Mouse (Mus musculus): Measurements from ENCODE around the gene Qtrt1. TPM values are rescaled to one million over a fixed set of nuclear protein-coding genes. Genes with fewer than 3 reads are reported as not detected.

Qtrt1 gene
- polyA plus RNA-seq, 1 experiment from 2014 or later = 57.0 TPM

DNA sequence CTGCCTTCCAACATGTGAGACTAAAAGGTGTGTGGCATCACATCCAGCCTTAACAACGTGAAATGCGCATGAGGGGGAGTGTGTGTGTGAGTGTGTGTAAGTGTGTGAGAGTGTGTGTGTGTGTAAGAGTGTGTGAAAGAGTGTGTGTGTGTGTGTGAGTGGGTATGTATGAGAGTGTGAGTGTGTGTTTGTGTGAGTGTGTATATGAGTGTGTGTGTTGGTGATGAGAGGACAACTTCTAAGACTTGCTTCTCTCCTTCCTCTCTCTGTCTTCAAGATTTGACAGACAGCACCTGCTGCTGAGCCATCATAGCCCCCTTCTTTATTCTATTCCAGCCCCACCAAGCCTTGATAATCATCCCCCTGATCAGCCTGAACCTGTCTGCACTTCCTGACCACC lies 28.3 kb downstream of the Qtrt1 start:
- WGBS = 97% methylated on average over 2 of the region's 2 CpGs
- H3K27ac ChIP-seq = no peak overlapping the region

DNA sequence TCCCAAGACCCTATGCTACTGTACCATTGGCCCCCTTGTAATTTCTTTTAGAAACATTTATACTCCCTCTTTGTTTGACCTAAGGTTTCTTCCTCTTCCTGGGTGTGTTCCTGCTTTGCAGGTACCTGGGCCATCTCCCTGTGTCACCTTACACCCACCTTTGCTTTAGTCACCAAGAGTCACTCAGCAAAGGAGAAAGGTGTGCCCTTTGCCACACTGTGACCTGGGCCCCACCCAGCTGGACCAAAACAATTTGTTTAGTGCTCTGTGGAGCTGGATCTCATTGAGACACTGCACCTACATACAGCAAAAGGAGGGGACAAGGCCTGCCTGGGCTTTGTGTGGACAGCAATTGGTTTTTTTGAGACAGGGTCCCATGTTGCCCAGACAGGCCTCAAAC lies 28.8 kb downstream of the Qtrt1 start:
- no peak for ATAC-seq
- Histone ChIP-seq H3K36me3 (no peaks in the 10 kb centered on the region), H3K4me3 (replicated peaks) (no peak overlapping the region), H3K27me3 (replicated peaks) (no peaks in the 10 kb centered on the region), H3K9ac (no peak overlapping the region), H3K4me1 (replicated peaks) (peaks cover 20% of the 10 kb centered on the region), H3K9me3 (no peaks in the 10 kb centered on the region), H3K4me2 (replicated peaks) (no peak overlapping the region), H3K27ac (no peak overlapping the region)

More for the DNA sequence above, 28.3 kb downstream of the Qtrt1 start:
- Histone ChIP-seq H3K4me3 (replicated peaks) (no peak overlapping the region), H3K9me3 (no peaks in the 10 kb centered on the region), H3K27me3 (replicated peaks) (no peaks in the 10 kb centered on the region), H3K36me3 (no peaks in the 10 kb centered on the region), H3K4me2 (replicated peaks) (no peak overlapping the region), H3K9ac (no peak overlapping the region), H3K4me1 (replicated peaks) (peaks cover 20% of the 10 kb centered on the region)
- ATAC-seq = no peak

DNA sequence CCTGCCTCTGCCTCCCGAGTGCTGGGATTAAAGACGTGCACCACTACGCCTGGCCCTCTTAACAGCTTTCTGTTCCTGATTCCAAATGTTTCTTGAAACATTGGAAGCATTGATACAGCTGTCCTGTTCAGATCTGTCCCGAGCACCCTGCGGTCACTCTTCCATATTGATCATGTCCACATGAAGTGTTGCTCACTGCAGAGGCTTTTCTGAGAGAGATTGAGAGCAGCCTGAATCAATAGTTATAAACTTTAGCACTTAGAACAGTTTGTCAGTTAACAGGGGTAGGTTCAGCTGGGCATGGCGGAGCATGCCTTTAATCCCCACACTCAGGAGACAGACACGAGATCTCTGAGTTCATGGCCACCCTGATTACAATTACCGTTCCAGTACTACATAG lies 32.2 kb downstream of the Qtrt1 start:
- no peak overlapping the region for H3K9ac ChIP-seq
- no peaks in the 10 kb centered on the region for H3K27me3 ChIP-seq (replicated peaks)
- H3K4me2 ChIP-seq (replicated peaks) = no peak overlapping the region
- H3K27ac ChIP-seq = no peak overlapping the region
- H3K36me3 ChIP-seq = no peaks in the 10 kb centered on the region
- 0 out of 2 replicates have a peak, but pooled peaks cover 6% of the 10 kb centered on the region for H3K4me1 ChIP-seq (replicated peaks)
- no peak for ATAC-seq
- no peak overlapping the region for H3K4me3 ChIP-seq (replicated peaks)
- 92% methylated on average over 8 of the region's 8 CpGs for WGBS
- H3K9me3 ChIP-seq = no peaks in the 10 kb centered on the region

DNA sequence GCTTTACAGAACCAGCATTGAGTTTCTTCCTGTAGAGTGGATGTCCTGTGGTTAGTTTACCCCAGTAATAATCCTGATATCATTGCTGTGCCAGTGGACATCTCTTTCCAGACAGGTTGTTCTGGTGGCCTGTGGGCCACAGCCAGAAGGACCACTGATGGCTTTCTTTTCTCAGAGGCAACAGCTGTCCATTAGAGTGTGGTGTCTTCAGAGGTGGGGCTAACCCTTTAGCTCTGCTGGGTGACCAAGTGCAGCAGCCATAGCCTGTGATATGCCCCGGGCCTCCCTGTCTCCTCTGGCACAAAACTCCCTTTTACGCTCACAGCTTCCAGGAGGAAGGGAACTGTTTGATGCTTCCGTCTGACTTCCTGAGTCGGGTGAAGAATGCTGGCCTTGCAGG lies 32.9 kb downstream of the Qtrt1 start:
- H3K4me1 ChIP-seq (replicated peaks) = peaks cover 7% of the 10 kb centered on the region; the same call in 1 of the 2 replicates
- 87% methylated on average over 4 of the region's 4 CpGs for WGBS
- H3K4me3 ChIP-seq (replicated peaks) = no peak overlapping the region
- H3K27me3 ChIP-seq (replicated peaks) = no peaks in the 10 kb centered on the region
- ATAC-seq = no peak
- no peak overlapping the region for H3K4me2 ChIP-seq (replicated peaks)
- no peak overlapping the region for H3K27ac ChIP-seq
- no peaks in the 10 kb centered on the region for H3K36me3 ChIP-seq
- H3K9ac ChIP-seq = no peak overlapping the region
- no peaks in the 10 kb centered on the region for H3K9me3 ChIP-seq

DNA sequence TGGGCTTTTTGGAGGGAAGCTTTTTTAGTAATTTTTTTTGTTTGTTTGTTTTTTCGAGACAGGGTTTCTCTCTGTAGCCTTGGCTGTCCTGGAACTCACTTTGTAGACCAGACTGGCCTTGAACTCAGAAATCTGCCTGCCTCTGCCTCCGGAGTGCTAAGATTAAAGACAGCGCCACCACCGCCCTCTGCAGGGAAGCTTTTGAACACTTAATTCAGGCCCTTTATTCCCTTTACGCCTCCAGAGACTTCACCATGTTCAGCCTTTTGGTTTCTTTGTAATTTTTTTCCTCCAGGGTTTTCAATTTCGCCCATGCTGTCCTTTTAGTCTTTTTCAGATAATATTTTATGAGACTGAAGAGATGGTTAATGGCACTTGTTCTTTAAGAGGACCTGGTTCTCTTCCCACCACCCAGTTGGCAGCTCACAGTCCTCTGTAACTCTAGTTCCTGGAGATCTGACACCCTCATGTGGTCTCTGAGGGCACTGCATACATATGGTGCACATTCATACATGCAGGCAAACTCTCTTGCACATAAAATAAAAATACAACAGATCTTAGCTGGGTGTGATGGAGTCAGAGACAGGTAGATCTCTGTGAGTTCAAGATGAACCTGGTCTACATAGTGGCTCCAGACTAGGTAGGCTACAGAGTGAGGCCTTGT lies 33.6 kb downstream of the Qtrt1 start:
- 94% methylated on average over 6 of the region's 6 CpGs for whole genome bisulfite sequencing
- H3K4me3 ChIP-seq (replicated peaks) = no peak overlapping the region
- H3K27me3 ChIP-seq (replicated peaks) = no peaks in the 10 kb centered on the region
- H3K9ac ChIP-seq = no peak overlapping the region
- H3K27ac ChIP-seq = no peak overlapping the region
- ATAC-seq = no peak
- no peak overlapping the region for H3K4me2 ChIP-seq (replicated peaks)
- no peaks in the 10 kb centered on the region for H3K36me3 ChIP-seq
- peaks cover 11% of the 10 kb centered on the region; the same call in 1 of the 2 replicates for H3K4me1 ChIP-seq (replicated peaks)
- H3K9me3 ChIP-seq = no peaks in the 10 kb centered on the region

DNA sequence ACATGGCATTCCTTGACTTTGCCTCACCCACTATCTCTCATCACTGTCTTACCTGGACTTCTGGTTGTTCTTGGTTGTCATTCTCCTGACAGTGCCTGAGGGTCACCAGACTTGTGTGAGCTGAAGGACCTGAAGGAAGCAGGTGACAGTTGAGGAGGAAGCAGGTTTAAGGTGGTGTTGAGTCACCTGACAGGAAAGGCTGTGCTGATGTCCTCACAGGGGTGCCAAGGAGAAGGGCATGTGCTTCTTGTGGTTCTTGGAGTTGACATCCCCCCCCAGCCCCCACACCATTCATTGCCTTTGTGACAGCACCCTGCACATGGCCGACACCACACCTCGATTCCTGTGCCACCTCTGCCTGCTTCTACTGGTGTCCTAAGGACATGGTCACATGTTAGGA lies 36.1 kb downstream of the Qtrt1 start:
- no peak overlapping the region for H3K4me3 ChIP-seq (replicated peaks)
- H3K9me3 ChIP-seq = no peaks in the 10 kb centered on the region
- H3K27me3 ChIP-seq (replicated peaks) = no peaks in the 10 kb centered on the region
- no peaks in the 10 kb centered on the region for H3K36me3 ChIP-seq
- no peak overlapping the region for H3K9ac ChIP-seq
- H3K27ac ChIP-seq = no peak overlapping the region
- ATAC-seq = no peak
- no peak overlapping the region for H3K4me2 ChIP-seq (replicated peaks)
- H3K4me1 ChIP-seq (replicated peaks) = peaks cover 21% of the 10 kb centered on the region
- 85% methylated on average over 2 of the region's 2 CpGs for WGBS

DNA sequence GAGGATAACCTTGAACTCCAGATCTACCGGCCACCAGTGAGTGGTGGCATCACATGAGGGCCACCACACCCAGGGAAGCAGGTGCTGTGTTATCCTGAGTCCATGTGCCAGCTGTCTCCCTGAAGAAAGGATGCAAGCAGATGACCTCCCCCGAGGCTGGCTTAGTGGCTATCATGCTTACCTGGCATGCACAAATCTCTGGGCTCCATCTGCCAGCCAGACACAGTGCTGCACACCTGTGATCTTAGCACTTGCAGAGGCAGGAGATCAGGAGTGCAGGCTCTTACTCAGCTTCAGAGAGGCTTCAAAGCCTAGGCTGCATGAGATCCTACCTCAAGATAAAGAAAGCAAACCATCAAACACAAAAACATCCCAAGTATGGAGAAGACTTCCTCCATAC lies 38.1 kb downstream of the Qtrt1 start:
- Histone ChIP-seq H3K9me3 (no peaks in the 10 kb centered on the region), H3K27me3 (replicated peaks) (no peaks in the 10 kb centered on the region), H3K4me2 (replicated peaks) (no peak overlapping the region), H3K4me3 (replicated peaks) (no peak overlapping the region), H3K4me1 (replicated peaks) (peaks cover 21% of the 10 kb centered on the region), H3K9ac (no peak overlapping the region), H3K36me3 (no peaks in the 10 kb centered on the region), H3K27ac (no peak overlapping the region)
- WGBS = 57% methylated on average over 2 of the region's 2 CpGs
- ATAC-seq = no peak

DNA sequence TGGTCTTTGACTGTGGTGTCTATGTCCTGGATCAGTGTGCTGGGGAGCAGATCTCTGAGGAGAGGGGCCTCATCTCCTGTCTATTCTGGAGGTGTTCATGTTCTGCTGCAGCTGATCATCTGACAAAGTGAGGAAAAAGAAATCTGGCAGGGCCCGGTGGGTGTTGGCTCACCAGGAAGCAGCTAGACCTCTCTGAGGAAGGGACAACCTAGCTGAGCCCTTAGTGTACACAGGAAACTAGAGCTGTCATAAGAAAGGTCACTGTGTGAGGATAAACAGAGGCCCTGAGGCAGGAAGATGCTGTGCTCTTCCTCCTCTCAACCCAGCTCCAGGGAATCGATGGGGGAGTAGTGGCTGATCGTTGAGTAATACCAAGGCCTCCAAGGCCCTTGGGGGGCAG lies 38.6 kb downstream of the Qtrt1 start:
- Histone ChIP-seq H3K9me3 (no peaks in the 10 kb centered on the region), H3K27ac (no peak overlapping the region), H3K4me2 (replicated peaks) (no peak overlapping the region), H3K27me3 (replicated peaks) (no peaks in the 10 kb centered on the region), H3K9ac (no peak overlapping the region), H3K36me3 (no peaks in the 10 kb centered on the region), H3K4me1 (replicated peaks) (peaks cover 24% of the 10 kb centered on the region), H3K4me3 (replicated peaks) (no peak overlapping the region)
- WGBS = 38% methylated on average over 3 of the region's 3 CpGs
- ATAC-seq = no peak

DNA sequence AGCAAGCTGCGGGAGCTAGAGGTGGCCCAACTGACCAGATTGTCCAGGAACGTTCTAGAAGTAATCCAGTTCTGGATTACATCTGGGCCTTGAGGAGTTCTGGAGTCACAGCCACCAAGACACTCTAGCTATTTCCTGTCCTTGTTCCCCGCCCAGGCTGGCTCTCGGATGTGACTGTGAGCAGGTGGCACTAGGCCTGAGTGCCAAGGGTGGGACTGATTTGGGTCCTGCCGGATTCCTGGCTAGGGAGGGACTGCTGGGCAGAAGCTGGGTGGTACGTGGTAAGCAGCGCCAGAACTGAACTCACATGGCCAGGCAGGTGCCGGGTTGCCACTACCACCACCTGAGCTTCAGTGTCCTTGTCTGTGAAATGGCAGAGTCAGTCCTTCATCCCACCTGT lies 39.8 kb downstream of the Qtrt1 start:
- H3K27me3 ChIP-seq (replicated peaks) = no peaks in the 10 kb centered on the region
- ATAC-seq = no peak
- no peak overlapping the region for H3K27ac ChIP-seq
- no peaks in the 10 kb centered on the region for H3K36me3 ChIP-seq
- no peak overlapping the region for H3K4me3 ChIP-seq (replicated peaks)
- no peak overlapping the region for H3K9ac ChIP-seq
- no peak overlapping the region for H3K4me2 ChIP-seq (replicated peaks)
- H3K4me1 ChIP-seq (replicated peaks) = peaks cover 24% of the 10 kb centered on the region
- 86% methylated on average over 8 of the region's 8 CpGs for WGBS
- no peaks in the 10 kb centered on the region for H3K9me3 ChIP-seq

DNA sequence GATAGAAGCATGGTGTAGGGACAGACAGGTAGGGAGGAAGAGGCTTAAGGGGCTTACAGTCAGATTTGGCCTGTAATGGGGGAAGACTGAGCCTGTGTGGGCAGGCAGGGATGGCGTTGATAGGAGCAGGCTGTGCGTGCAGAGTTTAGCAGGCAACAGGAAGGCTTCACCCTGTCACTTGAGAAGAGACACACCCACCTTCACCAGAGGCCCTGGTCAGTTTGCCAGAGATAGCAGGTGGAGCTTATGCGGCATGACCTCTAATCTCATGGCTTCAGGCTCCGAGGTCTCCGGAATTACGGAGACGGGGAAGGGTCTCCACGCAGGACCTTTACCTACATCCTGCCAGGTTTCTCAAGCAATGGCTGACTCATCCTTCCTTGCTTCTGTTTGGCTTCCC lies 40.2 kb downstream of the Qtrt1 start:
- Histone ChIP-seq H3K4me3 (replicated peaks) (no peak overlapping the region), H3K4me2 (replicated peaks) (no peak overlapping the region), H3K4me1 (replicated peaks) (peaks cover 24% of the 10 kb centered on the region), H3K27me3 (replicated peaks) (no peaks in the 10 kb centered on the region), H3K9me3 (no peaks in the 10 kb centered on the region), H3K36me3 (no peaks in the 10 kb centered on the region), H3K27ac (no peak overlapping the region), H3K9ac (no peak overlapping the region)
- 56% methylated on average over 8 of the region's 8 CpGs for WGBS
- peak; percentile 39; the same call in 1 of the 2 replicates for ATAC-seq

DNA sequence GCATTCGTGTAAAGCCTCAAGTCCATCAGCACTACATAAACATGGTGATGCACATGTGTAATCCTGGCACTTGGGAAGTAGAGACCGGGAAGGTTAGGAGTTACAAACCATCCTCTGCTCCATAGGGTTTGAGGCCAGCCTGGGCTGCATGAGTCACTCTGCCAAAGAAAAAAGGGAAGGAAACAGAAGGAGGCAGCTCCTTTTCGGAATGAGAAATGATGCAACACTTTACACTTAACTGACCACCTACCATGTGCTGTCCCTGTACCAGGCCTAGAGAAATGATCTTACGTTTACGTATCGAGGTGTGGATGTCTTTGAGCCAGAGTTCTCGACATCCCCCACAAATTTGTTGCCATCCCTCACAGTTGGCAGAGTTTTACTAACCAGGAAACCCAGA lies 41.4 kb downstream of the Qtrt1 start:
- ATAC-seq = no peak
- WGBS = 78% methylated on average over 7 of the region's 7 CpGs
- no peaks in the 10 kb centered on the region for H3K9me3 ChIP-seq
- no peak overlapping the region for H3K27ac ChIP-seq
- no peak overlapping the region for H3K4me2 ChIP-seq (replicated peaks)
- peaks cover 24% of the 10 kb centered on the region for H3K4me1 ChIP-seq (replicated peaks)
- H3K27me3 ChIP-seq (replicated peaks) = no peaks in the 10 kb centered on the region
- H3K4me3 ChIP-seq (replicated peaks) = no peak overlapping the region
- no peaks in the 10 kb centered on the region for H3K36me3 ChIP-seq
- no peak overlapping the region for H3K9ac ChIP-seq

DNA sequence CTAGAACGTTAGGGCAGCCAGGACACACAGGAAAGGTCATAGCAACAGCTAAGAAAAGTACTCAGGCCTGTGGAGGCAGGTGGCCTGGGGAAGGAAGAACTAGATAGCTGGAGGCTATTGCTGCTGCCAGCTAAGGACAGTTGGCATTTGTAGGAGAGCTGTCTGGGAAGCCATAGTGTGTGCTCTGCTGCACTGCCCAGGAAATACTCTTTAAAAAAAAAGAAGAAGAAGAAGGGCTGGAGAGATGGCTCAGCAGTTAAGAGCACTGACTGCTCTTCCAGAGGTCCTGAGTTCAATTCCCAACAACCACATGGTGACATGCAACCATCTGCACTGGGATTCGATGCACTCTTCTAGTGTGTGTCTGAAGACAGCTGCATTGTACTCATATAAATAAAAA lies 41.8 kb downstream of the Qtrt1 start:
- no peaks in the 10 kb centered on the region for H3K9me3 ChIP-seq
- ATAC-seq = no peak
- H3K27ac ChIP-seq = no peak overlapping the region
- no peak overlapping the region for H3K9ac ChIP-seq
- no peaks in the 10 kb centered on the region for H3K27me3 ChIP-seq (replicated peaks)
- H3K4me1 ChIP-seq (replicated peaks) = peaks cover 23% of the 10 kb centered on the region
- H3K4me2 ChIP-seq (replicated peaks) = no peak overlapping the region
- H3K4me3 ChIP-seq (replicated peaks) = no peak overlapping the region
- 0 out of 2 replicates have a peak, but pooled peaks cover 3% of the 10 kb centered on the region for H3K36me3 ChIP-seq
- 89% methylated on average over 2 of the region's 2 CpGs for WGBS

DNA sequence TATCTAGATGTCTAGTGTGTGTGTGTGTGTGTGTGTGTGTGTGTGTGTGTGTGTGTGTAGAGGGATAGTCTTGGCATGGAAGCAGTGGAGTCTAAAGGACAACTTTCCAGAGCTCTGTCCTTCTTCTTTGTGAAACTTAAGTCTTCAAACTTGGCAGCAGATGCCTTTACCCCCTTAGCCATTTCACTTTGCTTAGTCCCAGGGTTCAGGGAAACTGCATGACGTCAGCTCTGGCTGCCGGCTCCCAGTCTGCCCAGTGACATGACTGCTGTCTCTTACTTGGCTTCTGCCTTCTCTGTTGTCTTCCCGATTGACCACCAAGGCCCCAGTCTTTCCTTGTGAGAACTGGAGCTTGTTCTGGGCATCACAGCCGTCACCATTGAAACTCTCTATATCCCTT lies 42.9 kb downstream of the Qtrt1 start:
- no peak overlapping the region for H3K9ac ChIP-seq
- H3K4me1 ChIP-seq (replicated peaks) = peaks cover 20% of the 10 kb centered on the region
- no peak for ATAC-seq
- no peaks in the 10 kb centered on the region for H3K27me3 ChIP-seq (replicated peaks)
- H3K9me3 ChIP-seq = no peaks in the 10 kb centered on the region
- WGBS = 68% methylated on average over 4 of the region's 4 CpGs
- H3K27ac ChIP-seq = no peak overlapping the region
- no peak overlapping the region for H3K4me2 ChIP-seq (replicated peaks)
- 0 out of 2 replicates have a peak, but pooled peaks cover 6% of the 10 kb centered on the region for H3K36me3 ChIP-seq
- no peak overlapping the region for H3K4me3 ChIP-seq (replicated peaks)
